Mouse (Mus musculus): ENCODE measurements around the gene Arvcf. TPM values are rescaled to one million over a fixed set of nuclear protein-coding genes. Genes with fewer than 3 reads are reported as not detected.

Gene Arvcf
- polyA plus RNA-seq, 1 experiment from 2014 or later: 81.3 TPM

DNA sequence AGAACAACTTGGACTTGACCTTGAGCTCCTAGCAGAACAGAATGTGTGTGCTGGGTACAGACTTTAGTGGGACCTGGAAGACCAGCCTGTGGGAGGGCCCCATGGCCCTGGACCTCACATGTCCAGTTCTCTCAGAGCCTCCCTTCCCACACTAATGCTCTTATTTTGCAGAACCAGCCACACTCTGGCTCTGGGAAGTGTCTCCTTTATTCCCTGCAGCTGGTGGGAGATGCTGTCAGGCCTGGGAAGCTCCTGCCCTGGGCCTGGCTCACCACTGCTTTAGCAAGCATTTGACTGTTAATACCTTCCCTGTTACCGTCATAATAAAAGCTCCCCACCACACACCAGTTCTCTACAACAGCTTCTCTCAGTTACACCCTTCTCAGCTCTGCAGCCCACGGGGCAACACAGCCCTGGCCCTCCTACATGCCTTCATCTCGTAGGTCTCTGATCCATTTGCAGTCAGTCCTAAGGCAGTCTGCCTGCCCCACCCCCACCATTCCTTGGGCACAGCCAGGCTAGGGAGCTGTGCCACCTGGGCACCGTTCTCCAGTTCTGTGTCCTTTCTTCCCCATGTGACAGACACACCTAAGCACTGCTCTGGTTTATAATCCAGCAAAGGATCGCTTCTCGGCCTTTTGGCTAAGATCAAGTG lies 12.3 kb downstream of the Arvcf start:
- WGBS: 73% methylated on average over 6 of the region's 6 CpGs
- no peak overlapping the region for H3K4me3 ChIP-seq
- H3K36me3 ChIP-seq: peaks cover 12% of the 10 kb centered on the region; the same call in 1 of the 2 replicates
- no peak overlapping the region for H3K4me2 ChIP-seq
- H3K27ac ChIP-seq (replicated peaks): no peak overlapping the region
- no peak overlapping the region for H3K9ac ChIP-seq
- H3K27me3 ChIP-seq: no peaks in the 10 kb centered on the region
- no peaks in the 10 kb centered on the region for H3K9me3 ChIP-seq
- H3K4me1 ChIP-seq (replicated peaks): no peaks in the 10 kb centered on the region
- no peak for ATAC-seq (ENCODE audit: low FRiP score, low read depth)

GRCm38 (mm10) chr16:18362948-18363347 lies 15.0 kb downstream of the Arvcf start:
- H3K36me3 ChIP-seq: peaks cover 12% of the 10 kb centered on the region; the same call in 1 of the 2 replicates
- 79% methylated on average over 8 of the region's 8 CpGs for WGBS
- no peak overlapping the region for H3K9ac ChIP-seq
- H3K27ac ChIP-seq (replicated peaks): no peak overlapping the region
- H3K4me3 ChIP-seq: no peak overlapping the region
- no peaks in the 10 kb centered on the region for H3K4me1 ChIP-seq (replicated peaks)
- no peak overlapping the region for H3K4me2 ChIP-seq
- no peak for ATAC-seq (ENCODE audit: low FRiP score, low read depth)
- no peaks in the 10 kb centered on the region for H3K27me3 ChIP-seq
- no peaks in the 10 kb centered on the region for H3K9me3 ChIP-seq

DNA sequence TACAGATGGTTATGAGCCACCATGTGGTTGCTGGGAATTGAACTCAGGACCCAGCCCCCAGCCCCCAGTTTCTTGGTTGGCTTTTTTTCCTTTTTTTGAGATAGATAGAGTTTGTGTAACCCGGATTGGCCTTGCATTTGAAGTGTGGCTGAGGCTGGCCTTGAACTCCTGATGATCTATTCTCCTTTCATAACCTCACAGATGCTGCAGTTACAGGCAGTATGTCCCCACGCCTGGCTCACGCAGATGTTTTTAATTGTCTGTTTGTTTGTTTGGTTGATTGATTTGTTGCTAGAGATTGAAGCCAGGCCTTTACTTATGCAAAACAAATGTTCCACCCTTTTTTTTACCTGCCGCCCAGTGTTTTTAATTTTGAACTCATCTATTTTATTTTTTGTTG lies 18.9 kb downstream of the Arvcf start:
- Histone ChIP-seq H3K27me3 (no peaks in the 10 kb centered on the region), H3K4me1 (replicated peaks) (no peaks in the 10 kb centered on the region), H3K27ac (replicated peaks) (no peak overlapping the region), H3K9ac (no peak overlapping the region), H3K4me3 (no peak overlapping the region), H3K36me3 (peaks cover 15% of the 10 kb centered on the region; the same call in 1 of the 2 replicates), H3K4me2 (no peak overlapping the region), H3K9me3 (no peaks in the 10 kb centered on the region)
- ATAC-seq (ENCODE audit: low FRiP score, low read depth): no peak
- 91% methylated on average over 4 of the region's 4 CpGs for WGBS

GRCm38 (mm10) chr16:18370197-18370596 lies 22.2 kb downstream of the Arvcf start:
- Histone ChIP-seq H3K36me3 (peaks cover 7% of the 10 kb centered on the region; the same call in 1 of the 2 replicates), H3K4me1 (replicated peaks) (no peaks in the 10 kb centered on the region), H3K9ac (no peak overlapping the region), H3K27ac (replicated peaks) (no peak overlapping the region), H3K27me3 (no peaks in the 10 kb centered on the region), H3K4me3 (no peak overlapping the region), H3K4me2 (no peak overlapping the region), H3K9me3 (no peaks in the 10 kb centered on the region)
- no peak for ATAC-seq (ENCODE audit: low FRiP score, low read depth)
- 94% methylated on average over 3 of the region's 3 CpGs for WGBS

DNA sequence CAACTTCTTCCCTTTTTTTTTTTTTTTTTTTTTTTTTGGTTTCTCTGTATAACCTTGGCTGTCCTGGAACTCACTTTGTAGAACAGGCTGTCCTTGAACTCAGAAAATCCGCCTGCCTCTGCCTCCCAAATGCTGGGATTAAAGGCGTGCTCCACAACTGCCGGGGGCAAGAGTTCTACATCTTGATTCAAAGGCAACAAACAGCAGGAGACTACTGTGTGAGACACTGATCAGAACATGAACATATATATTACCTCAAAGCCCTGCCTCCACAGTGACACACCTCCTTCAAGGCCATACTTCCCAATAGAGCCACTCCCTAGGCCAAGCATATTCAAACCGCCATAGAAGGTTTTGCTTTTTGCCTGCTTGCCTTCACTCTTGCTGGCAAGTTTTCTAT lies 25.6 kb downstream of the Arvcf start:
- Histone ChIP-seq H3K27me3 (no peaks in the 10 kb centered on the region), H3K4me2 (no peak overlapping the region), H3K9me3 (no peaks in the 10 kb centered on the region), H3K4me3 (no peak overlapping the region), H3K27ac (replicated peaks) (no peak overlapping the region), H3K9ac (no peak overlapping the region), H3K36me3 (peaks cover 7% of the 10 kb centered on the region; the same call in 1 of the 2 replicates), H3K4me1 (replicated peaks) (no peaks in the 10 kb centered on the region)
- ATAC-seq (ENCODE audit: low FRiP score, low read depth): no peak
- WGBS: 95% methylated on average over 4 of the region's 4 CpGs

DNA sequence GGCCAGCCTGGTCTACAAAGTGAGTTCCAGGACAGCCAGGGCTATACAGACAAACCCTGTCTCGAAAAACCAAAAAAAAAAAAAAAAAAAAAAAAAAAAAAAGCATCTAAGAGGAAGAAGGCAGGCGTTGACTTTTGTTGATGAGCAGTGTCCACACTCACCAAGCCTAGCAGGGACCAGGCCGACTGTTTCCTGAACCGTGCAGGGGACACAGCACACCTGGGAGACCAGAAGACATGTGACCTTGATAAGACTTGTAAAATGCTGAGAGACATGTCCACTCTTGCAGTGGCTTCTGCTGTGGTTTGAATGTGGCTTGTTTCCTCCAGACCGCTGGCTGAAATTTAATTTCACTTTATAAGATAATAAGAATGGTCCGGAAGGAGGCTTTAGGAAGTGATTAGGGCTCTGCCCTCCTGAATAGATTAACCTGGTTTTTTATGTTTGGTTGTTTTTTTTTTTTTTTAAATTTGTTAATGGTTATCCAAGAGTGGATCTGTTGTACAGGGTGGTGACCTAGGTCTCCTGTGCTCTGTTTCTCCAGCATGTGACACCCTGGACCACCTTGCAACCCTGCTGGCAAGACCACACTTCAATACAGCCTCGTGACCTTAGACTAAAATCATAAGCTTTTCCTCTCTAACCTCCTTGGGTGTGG lies 28.4 kb downstream of the Arvcf start:
- Histone ChIP-seq H3K27ac (replicated peaks) (no peak overlapping the region), H3K9ac (no peak overlapping the region), H3K36me3 (peaks cover 5% of the 10 kb centered on the region; the same call in 1 of the 2 replicates), H3K4me1 (replicated peaks) (peaks cover 26% of the 10 kb centered on the region), H3K9me3 (no peaks in the 10 kb centered on the region), H3K4me2 (no peak overlapping the region), H3K4me3 (no peak overlapping the region), H3K27me3 (no peaks in the 10 kb centered on the region)
- no peak for ATAC-seq (ENCODE audit: low FRiP score, low read depth)
- 87% methylated on average over 7 of the region's 7 CpGs for WGBS

DNA sequence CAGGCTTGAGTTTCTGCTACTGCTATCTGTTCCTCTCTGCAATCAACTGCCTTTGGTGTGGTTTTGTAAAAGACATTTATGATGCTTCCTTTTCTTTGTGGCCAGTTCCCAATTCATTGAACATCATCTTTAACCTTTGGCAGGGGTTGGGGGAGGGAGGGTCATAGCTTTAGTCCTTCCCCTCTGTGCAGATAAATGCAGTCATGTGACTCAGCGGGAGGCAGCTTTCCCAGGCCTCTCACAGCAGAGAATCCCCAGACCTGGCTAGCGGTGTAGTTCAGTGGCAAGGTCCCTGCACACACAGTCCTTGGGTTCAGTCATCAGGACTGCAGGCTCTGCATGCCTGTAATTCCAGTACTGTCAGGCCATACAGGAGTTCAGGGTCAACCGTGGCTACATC lies 29.2 kb downstream of the Arvcf start:
- no peak for ATAC-seq (ENCODE audit: low FRiP score, low read depth)
- H3K9ac ChIP-seq: no peak overlapping the region
- 26% methylated on average over 3 of the region's 3 CpGs for WGBS

DNA sequence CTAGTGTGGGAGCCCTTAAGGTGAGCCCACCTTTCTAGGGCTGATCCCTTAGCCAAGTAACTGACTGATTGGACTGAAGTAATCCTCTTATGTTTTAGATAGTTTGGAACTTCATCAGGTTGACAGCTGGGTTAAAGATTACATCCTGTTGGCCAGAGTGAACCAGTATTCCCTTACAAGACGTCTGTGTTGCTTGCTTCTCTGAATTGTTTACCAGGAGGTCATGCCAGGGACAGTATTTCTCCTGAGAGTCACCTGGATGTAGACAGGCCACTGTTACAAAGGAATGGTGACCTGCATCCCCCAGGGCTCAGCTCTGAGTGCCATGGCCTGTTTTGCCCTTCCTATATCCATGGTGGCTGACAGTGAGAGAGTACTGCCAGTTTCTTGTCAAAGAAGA lies 30.5 kb downstream of the Arvcf start:
- H3K4me2 ChIP-seq: no peak overlapping the region
- H3K4me3 ChIP-seq: no peak overlapping the region
- H3K27ac ChIP-seq (replicated peaks): no peak overlapping the region
- ATAC-seq (ENCODE audit: low FRiP score, low read depth): no peak
- peaks cover 5% of the 10 kb centered on the region; the same call in 1 of the 2 replicates for H3K36me3 ChIP-seq
- peaks cover 45% of the 10 kb centered on the region for H3K4me1 ChIP-seq (replicated peaks)
- H3K9ac ChIP-seq: no peak overlapping the region
- 31% methylated on average over 1 of the region's 1 CpGs for WGBS
- H3K27me3 ChIP-seq: no peaks in the 10 kb centered on the region
- H3K9me3 ChIP-seq: no peaks in the 10 kb centered on the region

More for the DNA sequence above, 29.2 kb downstream of the Arvcf start:
- peaks cover 5% of the 10 kb centered on the region; the same call in 1 of the 2 replicates for H3K36me3 ChIP-seq
- no peaks in the 10 kb centered on the region for H3K27me3 ChIP-seq
- H3K4me3 ChIP-seq: no peak overlapping the region
- H3K4me2 ChIP-seq: no peak overlapping the region
- H3K4me1 ChIP-seq (replicated peaks): peaks cover 34% of the 10 kb centered on the region
- H3K9me3 ChIP-seq: no peaks in the 10 kb centered on the region
- H3K27ac ChIP-seq (replicated peaks): no peak overlapping the region

GRCm38 (mm10) chr16:18379338-18380001 lies 31.5 kb downstream of the Arvcf start:
- H3K9ac ChIP-seq: no peak overlapping the region
- H3K36me3 ChIP-seq: no peaks in the 10 kb centered on the region
- H3K4me2 ChIP-seq: no peak overlapping the region
- no peaks in the 10 kb centered on the region for H3K9me3 ChIP-seq
- WGBS: 42% methylated on average over 8 of the region's 8 CpGs
- H3K4me3 ChIP-seq: no peak overlapping the region
- H3K27me3 ChIP-seq: no peaks in the 10 kb centered on the region
- H3K4me1 ChIP-seq (replicated peaks): peaks cover 54% of the 10 kb centered on the region
- no peak; the same call in 1 of the 2 replicates for ATAC-seq (ENCODE audit: low FRiP score, low read depth)
- peak overlapping the region; percentile 78 for H3K27ac ChIP-seq (replicated peaks)

DNA sequence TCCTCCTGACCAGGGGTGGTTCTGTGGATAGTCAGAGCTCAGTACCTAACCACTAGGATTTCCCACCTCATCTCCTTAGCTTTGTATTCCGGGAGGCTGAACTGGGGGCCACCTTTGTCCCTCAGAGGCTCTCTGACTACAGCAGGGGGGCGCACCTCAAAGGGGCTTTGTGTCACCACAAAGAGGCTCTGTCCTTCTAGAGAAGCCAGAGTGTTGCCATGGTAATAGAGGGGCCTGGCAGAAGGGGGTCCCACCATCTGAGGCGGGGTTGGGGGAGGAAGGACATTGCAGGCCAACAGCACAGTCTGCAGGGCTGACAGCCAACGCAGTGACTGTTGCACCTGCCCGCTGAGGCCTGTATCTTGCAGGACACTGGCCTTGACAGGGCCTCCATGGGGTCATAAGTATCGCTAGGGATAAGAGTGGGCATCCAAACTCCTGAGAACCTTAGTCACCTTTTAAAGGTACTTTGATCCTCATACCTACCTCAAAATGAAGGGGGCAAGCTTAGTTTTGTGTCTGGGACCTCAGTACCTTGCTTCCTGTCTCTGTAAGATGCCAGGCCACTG lies 32.6 kb downstream of the Arvcf start:
- no peak overlapping the region for H3K4me3 ChIP-seq
- no peak overlapping the region for H3K4me2 ChIP-seq
- H3K27me3 ChIP-seq: no peaks in the 10 kb centered on the region
- H3K4me1 ChIP-seq (replicated peaks): peaks cover 54% of the 10 kb centered on the region
- peak; percentile 74 for ATAC-seq (ENCODE audit: low FRiP score, low read depth)
- H3K9me3 ChIP-seq: no peaks in the 10 kb centered on the region
- WGBS: 19% methylated on average over 6 of the region's 6 CpGs
- peak overlapping the region; percentile 78 for H3K27ac ChIP-seq (replicated peaks)
- H3K9ac ChIP-seq: no peak overlapping the region
- H3K36me3 ChIP-seq: no peaks in the 10 kb centered on the region

GRCm38 (mm10) chr16:18381621-18382258 lies 33.8 kb downstream of the Arvcf start:
- H3K4me3 ChIP-seq: no peak overlapping the region
- peak; percentile 31; the same call in 1 of the 2 replicates for ATAC-seq (ENCODE audit: low FRiP score, low read depth)
- peaks cover 54% of the 10 kb centered on the region for H3K4me1 ChIP-seq (replicated peaks)
- H3K36me3 ChIP-seq: no peaks in the 10 kb centered on the region
- WGBS: 42% methylated on average over 6 of the region's 6 CpGs
- no peaks in the 10 kb centered on the region for H3K27me3 ChIP-seq
- peak overlapping the region; percentile 66 for H3K27ac ChIP-seq (replicated peaks)
- H3K4me2 ChIP-seq: no peak overlapping the region
- no peak overlapping the region for H3K9ac ChIP-seq
- H3K9me3 ChIP-seq: no peaks in the 10 kb centered on the region
